Mouse (Mus musculus) spleen, postnatal 0 days (tissue): ENCODE results near the gene Dpyd. TPM values are rescaled to one million over a fixed set of nuclear protein-coding genes. Genes with fewer than 3 reads are reported as not detected.

Experiments
- polyA plus RNA-seq: library from polyadenylated mRNA; unstranded; fragments of >200 nt; fragmentation: Nextera tagmentation; extraction: Ambion mirVana; gene quantifications from 2 replicates; pipeline ENCODE4 v1.2.1, GENCODE M21; 2015

Gene Dpyd
- polyA plus RNA-seq, result 0.94 and 1.7 TPM in 2 replicates

DNA sequence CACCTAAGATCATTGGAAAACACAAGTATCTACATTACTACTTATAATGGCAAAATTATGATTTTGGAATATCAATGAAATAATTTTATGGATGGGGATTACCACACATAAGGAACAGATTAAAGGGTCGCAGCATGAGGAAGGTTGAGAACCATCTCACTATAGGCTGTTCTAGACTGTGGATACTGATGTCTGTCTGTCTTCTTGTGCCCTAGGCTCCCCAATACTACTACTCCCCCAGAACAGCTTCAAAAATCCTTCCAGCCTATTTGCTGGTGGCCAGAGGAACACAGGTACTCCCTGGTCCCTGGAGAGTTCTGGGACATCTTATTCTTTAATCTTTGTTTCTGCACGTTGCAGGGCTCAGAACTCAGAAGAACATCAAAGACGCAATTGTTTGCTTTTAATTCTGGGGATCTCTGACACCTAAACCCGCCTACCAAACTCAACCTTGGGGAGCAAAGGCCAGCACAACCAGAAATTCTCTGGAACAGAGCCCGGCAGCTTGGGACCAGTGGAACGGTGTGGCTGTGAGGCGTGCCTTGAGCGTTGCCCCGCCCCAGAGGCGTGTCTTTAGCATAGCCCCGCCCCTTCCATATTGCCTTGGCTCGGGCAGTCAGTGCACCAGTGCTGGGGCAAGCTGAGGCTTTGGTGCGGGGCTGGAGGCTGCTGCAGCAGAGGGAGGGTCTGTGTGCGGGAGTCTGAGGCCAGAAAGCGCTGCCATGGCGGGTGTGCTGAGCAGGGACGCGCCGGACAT lies at the start of gene Dpyd:
Gene Dpyd, plus strand, starts transcription at position 576 of the 757 bp plus-strand sequence.

